Mouse (Mus musculus) cerebellum, adult 2 months (tissue): ENCODE measurements around the gene Zfp277.

Experiments
- CTCF ChIP-seq: fragments of 200-500 bp; IDR thresholded peaks from 2 replicates; pipeline ENCODE4 v1.5.1; 2011; ENCODE audit warnings: low read depth, mild to moderate bottlenecking, control low read depth, low read length, moderate library complexity, borderline replicate concordance; ENCODE audit not compliant: insufficient read depth
- POLR2A ChIP-seq: fragments of 200-500 bp; IDR thresholded peaks from 2 replicates; pipeline ENCODE4 v1.6.1; 2011; ENCODE audit warnings: low read length, control low read depth, borderline replicate concordance; ENCODE audit not compliant: insufficient read depth

DNA sequence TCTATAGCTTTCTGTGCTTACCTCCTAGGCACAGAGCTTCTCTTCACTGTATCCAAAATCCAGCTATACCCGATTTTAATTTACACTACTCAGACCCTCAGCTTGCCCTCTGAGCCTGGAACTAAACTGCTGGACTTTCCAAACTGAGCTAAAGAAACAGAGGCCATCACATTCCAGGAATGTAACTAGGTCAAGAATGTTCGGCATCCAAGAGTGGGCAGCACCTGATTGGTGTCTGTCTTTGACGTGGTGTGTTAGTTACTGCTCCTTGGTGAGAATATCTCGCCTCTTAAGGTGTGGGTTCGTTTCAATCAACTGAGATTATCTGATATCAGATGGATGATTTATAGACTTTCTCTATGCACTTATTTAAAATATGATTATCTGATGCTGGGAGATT lies 104.3 kb downstream of the Zfp277 start:
- TF ChIP-seq CTCF, result no peak
- no peak for TF ChIP-seq POLR2A
